Mouse (Mus musculus) ovary, postnatal 36 days (tissue): ENCODE data around the gene Endov.

Source experiments
- DNase-seq: peaks from one replicate; pipeline ENCODE4 v3.0.0; 2022; ENCODE audit warnings: low spot score, mixed read lengths

Gene Endov

GRCm38 (mm10) chr11:119546496-119547182, 55.5 kb downstream of the Endov start:
- DNase-seq: no peak

DNA sequence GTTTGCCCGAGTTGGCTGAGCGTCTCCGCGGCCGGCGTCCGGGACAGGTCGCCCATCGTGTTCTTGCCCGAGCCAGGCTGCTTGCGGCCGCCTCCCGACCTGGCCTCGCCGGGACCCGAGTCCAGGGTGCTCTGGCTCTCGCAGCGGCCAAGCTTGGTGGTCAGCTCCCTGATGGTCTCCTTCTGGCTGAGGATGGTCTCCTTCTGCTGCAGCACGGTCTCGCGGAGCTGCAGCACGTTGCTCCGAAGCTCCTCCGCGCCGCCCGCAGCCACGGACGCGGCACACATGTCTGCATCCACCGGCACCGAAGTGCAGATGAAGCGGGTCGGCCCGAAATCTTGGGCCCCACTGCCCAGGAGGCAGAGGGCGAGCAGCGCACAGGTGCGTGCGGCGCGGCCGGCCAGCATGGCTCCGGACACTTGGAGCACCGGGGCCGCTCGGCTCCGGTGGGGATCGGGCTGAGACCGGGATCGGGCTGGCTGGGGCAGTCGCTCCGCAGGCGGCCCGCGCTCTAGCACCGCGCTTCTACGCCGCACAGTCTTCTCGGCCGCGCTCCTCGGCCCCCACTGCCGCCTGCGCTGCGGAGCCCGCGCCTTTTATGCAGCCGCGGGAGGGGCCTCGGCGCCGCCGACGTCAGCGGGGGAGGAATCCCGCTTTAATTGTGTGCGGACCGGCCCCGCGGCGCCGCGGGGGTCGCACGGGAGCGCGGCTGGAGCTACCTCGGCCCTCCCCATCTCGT, 56.2 kb downstream of the Endov start, which contains the start of gene Nptx1:
TSS of gene Nptx1 (minus strand) at position 571 of the 739 bp plus-strand sequence.
- peak; percentile 38 for DNase-seq

- DNase-seq: no peak
These were observed 56.9 kb downstream of the Endov start for GRCm38 (mm10) chr11:119547951-119548591.

GRCm38 (mm10) chr11:119548741-119549370, 57.7 kb downstream of the Endov start:
- DNase-seq: no peak

DNA sequence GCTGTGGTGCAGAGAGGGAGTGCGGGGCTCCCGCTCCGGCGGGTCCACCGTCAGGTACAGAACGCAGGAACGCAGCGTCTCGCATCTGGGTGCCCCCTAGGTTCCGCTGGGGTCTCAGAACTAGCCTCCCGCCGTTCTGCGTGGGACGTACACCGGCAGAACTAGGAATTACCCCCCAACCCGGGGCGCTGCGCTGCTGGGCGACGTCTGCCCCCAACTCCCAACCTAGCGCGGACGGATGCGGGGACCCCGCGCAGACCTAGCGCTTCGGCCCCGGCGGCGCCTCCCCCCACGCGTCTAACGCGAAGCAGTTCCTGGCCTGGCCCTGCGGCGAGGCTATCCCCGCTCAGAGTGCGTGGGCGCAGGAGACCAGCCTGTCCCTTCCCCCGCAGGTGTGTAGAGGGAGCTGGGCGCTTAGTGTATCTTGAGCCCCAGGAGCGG, 58.2 kb downstream of the Endov start:
- DNase-seq: no peak

DNA sequence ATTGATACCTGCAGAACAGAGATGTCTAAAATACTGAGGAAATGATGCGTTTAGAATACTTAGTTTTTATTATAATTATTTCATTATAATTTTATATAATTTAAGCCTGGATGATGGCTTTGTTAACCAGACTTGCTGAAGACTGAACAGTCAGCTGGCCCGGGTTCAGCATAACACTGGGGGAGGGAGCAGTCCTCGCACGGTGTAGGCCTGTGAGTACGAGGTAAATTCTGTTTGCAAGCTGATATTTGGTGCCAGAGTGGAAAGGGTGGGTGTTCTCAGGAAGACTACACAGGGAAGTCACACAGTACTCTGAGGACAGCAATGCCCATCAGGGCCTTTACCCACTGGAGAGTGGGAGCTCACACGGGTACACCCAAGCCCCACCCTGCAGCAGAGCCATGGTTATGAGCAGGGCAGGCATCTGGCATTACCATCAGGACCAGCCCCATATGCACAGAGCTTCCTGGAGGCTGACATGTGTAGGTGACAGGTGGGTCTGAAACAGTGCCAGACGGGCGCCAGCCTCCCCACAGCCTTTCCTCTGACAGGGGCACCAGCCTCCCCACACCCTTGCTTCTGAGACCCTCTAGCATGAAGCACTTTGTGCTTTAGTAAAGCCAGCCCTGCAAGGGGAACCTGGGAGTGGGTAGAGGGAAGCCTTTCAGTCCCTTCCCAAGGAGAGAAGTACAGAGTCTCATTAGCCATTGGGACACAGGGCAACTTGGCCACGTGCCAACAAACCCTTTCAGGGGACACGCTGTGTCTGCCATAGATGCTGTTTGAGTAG, 59.6 kb downstream of the Endov start:
- DNase-seq: no peak

GRCm38 (mm10) chr11:119551468-119551867, 60.3 kb downstream of the Endov start:
- DNase-seq: no peak

- no peak for DNase-seq
These were observed 61.2 kb downstream of the Endov start for GRCm38 (mm10) chr11:119552301-119552700.

- DNase-seq: no peak
These were observed 62.0 kb downstream of the Endov start for GRCm38 (mm10) chr11:119552902-119553802.

DNA sequence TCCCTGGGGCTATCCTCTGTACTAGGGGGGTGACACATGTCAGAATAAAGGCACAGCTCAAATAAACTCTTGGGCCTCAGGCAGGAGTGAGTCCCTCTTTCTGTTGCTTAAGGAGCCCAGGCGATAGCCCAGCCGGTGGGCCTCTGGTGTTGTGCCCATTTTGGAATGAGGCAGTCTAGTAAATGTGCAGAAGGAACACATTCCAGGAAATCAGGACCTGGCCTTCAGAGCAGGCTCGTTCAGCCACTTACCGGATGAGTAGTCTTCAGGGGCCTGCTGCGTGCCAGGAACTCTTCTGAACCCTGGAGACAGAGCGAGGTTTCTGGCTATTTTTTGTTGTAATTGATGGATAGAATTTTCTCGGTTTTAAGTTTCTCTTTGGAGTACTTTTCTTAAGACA, 63.6 kb downstream of the Endov start:
- no peak for DNase-seq

DNA sequence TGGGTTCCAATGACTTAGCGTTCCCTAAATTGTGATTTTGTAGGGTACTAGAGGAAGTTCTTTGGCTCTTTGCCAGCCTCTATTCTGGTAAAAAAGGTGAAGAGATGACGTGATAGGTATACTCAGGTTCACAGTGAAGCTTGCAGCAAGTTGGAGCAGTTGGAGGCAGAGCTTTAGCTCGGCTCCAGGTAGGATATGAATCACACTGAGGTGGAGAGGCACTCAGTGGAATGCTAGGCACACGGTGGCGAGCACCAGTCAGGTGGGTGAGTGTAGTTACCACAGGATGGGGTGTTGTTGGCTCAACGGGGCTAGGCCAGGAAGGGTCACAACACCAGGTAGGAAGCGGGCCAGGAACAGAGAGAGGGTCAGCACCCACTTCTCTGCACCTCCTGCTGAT, 64.0 kb downstream of the Endov start:
- DNase-seq: no peak

DNA sequence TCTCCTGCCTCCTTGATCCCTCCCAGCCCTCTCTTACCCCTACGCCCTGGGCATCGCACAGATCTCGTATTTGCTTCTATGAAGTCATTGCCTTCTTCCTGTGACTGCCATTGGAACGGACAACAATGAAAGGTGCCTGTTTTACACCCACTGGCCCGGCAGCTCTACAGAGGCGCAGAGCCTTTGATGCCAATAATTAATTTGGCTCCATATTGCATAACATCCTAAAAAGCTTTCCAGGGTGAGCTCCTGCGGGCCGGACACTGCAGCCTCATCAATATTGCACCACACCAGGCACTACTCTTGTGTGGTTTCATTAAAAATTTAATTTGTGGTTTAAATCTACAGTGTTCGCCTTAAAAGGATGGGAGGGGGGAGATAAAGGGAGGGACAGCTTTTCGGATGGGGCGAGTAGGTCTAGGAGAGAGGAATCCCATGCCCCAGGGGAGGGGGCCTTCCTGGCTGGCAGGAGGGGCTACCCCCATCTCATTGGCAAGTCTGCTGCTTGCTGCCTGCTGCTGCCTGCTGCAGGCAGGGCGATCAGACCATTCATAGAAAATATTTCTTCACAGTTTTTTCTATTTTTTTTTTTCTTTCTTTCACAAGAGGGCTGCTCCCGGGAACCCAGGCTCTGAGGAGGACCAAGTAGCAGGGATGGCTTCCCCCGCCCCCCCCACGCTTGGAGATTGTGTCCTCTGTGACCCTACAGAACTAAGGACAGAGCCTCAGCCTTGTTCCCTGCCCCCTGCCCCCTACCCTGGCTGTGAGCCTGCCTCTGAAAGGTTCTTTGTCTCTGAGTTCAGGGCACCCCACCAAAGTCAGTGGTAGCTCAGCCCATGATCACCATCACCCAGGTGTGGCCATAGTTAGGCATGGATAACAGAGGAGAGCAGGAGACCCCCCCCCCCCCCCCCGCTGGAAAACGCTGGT, 67.1 kb downstream of the Endov start:
- DNase-seq: no peak

- DNase-seq: no peak
These were observed 67.9 kb downstream of the Endov start for GRCm38 (mm10) chr11:119558870-119559610.
